Mouse (Mus musculus) forebrain, postnatal 0 days (tissue): ENCODE measurements around the gene Orc5. TPM values are rescaled to one million over a fixed set of nuclear protein-coding genes. Genes with fewer than 3 reads are reported as not detected.
A peak's percentile ranks its signal among the peaks of the same experiment; 100 is the strongest.
"Not testable (repeated sequence)": the region's sequence is repeated elsewhere in the genome, so short reads cannot be mapped to it uniquely, and the experiment has no call there.

Source experiments
- ATAC-seq: fragments of 200-750 bp; cut with Nextera tagmentation; 2 replicates; pipeline ENCODE4 v1.8.0; 2017; ENCODE audit warnings: mild to moderate bottlenecking, moderate library complexity
- DNase-seq: peaks from one replicate; pipeline ENCODE4 v3.0.0-alpha.2; 2015
- H3K27ac ChIP-seq: fragments of 300-500 bp; sonication (generic); 2 replicates; pipeline ENCODE4 v1.5.1; 2014; ENCODE audit warnings: low read depth, mild to moderate bottlenecking, antibody characterized with exemption, low read length, moderate library complexity, mixed read lengths
- H3K27me3 ChIP-seq: fragments of 300-500 bp; sonication (generic); 2 replicates; pipeline ENCODE4 v1.6.1; 2014; ENCODE audit warnings: mild to moderate bottlenecking, low read length, mixed read lengths; ENCODE audit not compliant: insufficient read depth
- H3K36me3 ChIP-seq: fragments of 300-500 bp; sonication (generic); 2 replicates; pipeline ENCODE4 v1.6.1; 2014; ENCODE audit warnings: mild to moderate bottlenecking, moderate library complexity; ENCODE audit not compliant: insufficient read depth
- H3K4me1 ChIP-seq: fragments of 300-500 bp; sonication (generic); 2 replicates; pipeline ENCODE4 v1.6.1; 2014; ENCODE audit warnings: antibody characterized with exemption; ENCODE audit not compliant: insufficient read depth
- H3K4me2 ChIP-seq: fragments of 300-500 bp; sonication (generic); 2 replicates; pipeline ENCODE4 v1.6.1; 2014; ENCODE audit warnings: low read depth, mild to moderate bottlenecking, moderate library complexity
- H3K4me3 ChIP-seq: fragments of 300-500 bp; sonication (generic); 2 replicates; pipeline ENCODE4 v1.5.1; 2014; ENCODE audit warnings: low read depth, low read length, mixed read lengths
- H3K9ac ChIP-seq: fragments of 300-500 bp; sonication (generic); 2 replicates; pipeline ENCODE4 v1.6.1; 2014; ENCODE audit warnings: mild to moderate bottlenecking
- H3K9me3 ChIP-seq: fragments of 300-500 bp; sonication (generic); 2 replicates; pipeline ENCODE4 v1.6.1; 2016; ENCODE audit warnings: low read length
- CTCF ChIP-seq: sonication (generic); IDR thresholded peaks from 2 replicates; pipeline ENCODE4 v1.5.1; 2016; ENCODE audit warnings: antibody characterized with exemption, control low read depth, low read depth
- WGBS: fragments of 180-500 bp; shearing (Covaris S2); extraction: QIAGEN DNeasy Blood & Tissue Kit; methylation state at CpG from one replicate; pipeline ENCODE4 v1.1.7; 2014; 5-methylcytosine and 5-hydroxymethylcytosine counted together
- polyA plus RNA-seq: library from polyadenylated mRNA; unstranded; fragments of >200 nt; fragmentation: Nextera tagmentation; extraction: Ambion mirVana; gene quantifications from 2 replicates; pipeline ENCODE4 v1.2.1, GENCODE M21; 2015
- total RNA-seq: library from RNA; depleted of rRNA; stranded (reverse); fragments of >200 nt; gene quantifications from 2 replicates; pipeline ENCODE4 v1.2.3, GENCODE M21; 2014

Orc5 gene
- total and polyA plus RNA-seq, 2 experiments from 2014 or later: 34.7 to 36.6 TPM

GRCm38 (mm10) chr5:22536695-22537094, 13.5 kb downstream of the Orc5 start:
- Histone ChIP-seq H3K9me3 (no peaks in the 10 kb centered on the region), H3K9ac (no peak overlapping the region), H3K4me3 (no peak overlapping the region), H3K4me1 (no peaks in the 10 kb centered on the region), H3K4me2 (no peak overlapping the region), H3K27me3 (no peaks in the 10 kb centered on the region), H3K36me3 (peaks cover 9% of the 10 kb centered on the region; the same call in 1 of the 2 replicates), H3K27ac (no peak overlapping the region)
- WGBS: 93% methylated on average over 1 of the region's 1 CpGs
- DNase-seq (no peak), ATAC-seq (no peak)
- TF ChIP-seq CTCF: no peak

- Histone ChIP-seq H3K36me3 (peaks cover 14% of the 10 kb centered on the region), H3K4me1 (no peaks in the 10 kb centered on the region), H3K9me3 (no peaks in the 10 kb centered on the region), H3K27me3 (no peaks in the 10 kb centered on the region), H3K4me2 (no peak overlapping the region), H3K4me3 (no peak overlapping the region), H3K27ac (no peak overlapping the region), H3K9ac (no peak overlapping the region)
- 46% methylated on average over 5 of the region's 5 CpGs for WGBS
- ATAC-seq (no peak), DNase-seq (peak; percentile 4)
- no peak for TF ChIP-seq CTCF
Observed at GRCm38 (mm10) chr5:22532571-22532970, 17.7 kb downstream of the Orc5 start.

- H3K4me2 ChIP-seq: no peak overlapping the region
- H3K9ac ChIP-seq: no peak overlapping the region
- no peak overlapping the region for H3K27ac ChIP-seq
- H3K9me3 ChIP-seq: no peaks in the 10 kb centered on the region
- ATAC-seq: no peak
- DNase-seq: no peak
- H3K4me3 ChIP-seq: no peak overlapping the region
- no peak for TF ChIP-seq CTCF
- H3K36me3 ChIP-seq: peaks cover 18% of the 10 kb centered on the region
- H3K27me3 ChIP-seq: no peaks in the 10 kb centered on the region
- WGBS: 75% methylated on average over 4 of the region's 4 CpGs
- no peaks in the 10 kb centered on the region for H3K4me1 ChIP-seq
Observed at GRCm38 (mm10) chr5:22522612-22523011, 27.6 kb downstream of the Orc5 start.

- Histone ChIP-seq H3K27ac (no peak overlapping the region), H3K9ac (no peak overlapping the region), H3K36me3 (peaks cover 13% of the 10 kb centered on the region), H3K4me1 (no peaks in the 10 kb centered on the region), H3K27me3 (no peaks in the 10 kb centered on the region), H3K9me3 (no peaks in the 10 kb centered on the region), H3K4me2 (no peak overlapping the region), H3K4me3 (no peak overlapping the region)
- no peak for TF ChIP-seq CTCF
- 82% methylated on average over 2 of the region's 2 CpGs for WGBS
- no peak for DNase-seq
- ATAC-seq: no peak
Observed at GRCm38 (mm10) chr5:22519708-22520107, 30.5 kb downstream of the Orc5 start.

GRCm38 (mm10) chr5:22515745-22516144, 34.5 kb downstream of the Orc5 start:
- not testable (repeated sequence) for H3K4me2 ChIP-seq, H3K9me3 ChIP-seq, H3K27ac ChIP-seq, H3K27me3 ChIP-seq, ATAC-seq, H3K9ac ChIP-seq, H3K4me1 ChIP-seq, H3K4me3 ChIP-seq
- peaks cover 13% of the 10 kb centered on the region for H3K36me3 ChIP-seq
- WGBS: 65% methylated on average over 4 of the region's 4 CpGs
- DNase-seq: peak; percentile 60
- TF ChIP-seq CTCF: peak; percentile 65

GRCm38 (mm10) chr5:22514231-22514630, 36.0 kb downstream of the Orc5 start:
- not testable (repeated sequence) for H3K9me3 ChIP-seq, H3K9ac ChIP-seq, H3K4me2 ChIP-seq, ATAC-seq, H3K36me3 ChIP-seq, H3K4me1 ChIP-seq, H3K27ac ChIP-seq, H3K27me3 ChIP-seq, DNase-seq, H3K4me3 ChIP-seq
- WGBS: no CpG with 5 or more reads among the region's 7 CpGs

GRCm38 (mm10) chr5:22512579-22512978, 37.6 kb downstream of the Orc5 start:
- ATAC-seq, H3K9ac ChIP-seq, H3K4me1 ChIP-seq, H3K4me2 ChIP-seq, H3K27me3 ChIP-seq, H3K9me3 ChIP-seq, H3K4me3 ChIP-seq, DNase-seq, H3K36me3 ChIP-seq, H3K27ac ChIP-seq: not testable (repeated sequence)
- WGBS: no CpG with 5 or more reads among the region's 5 CpGs

- no peaks in the 10 kb centered on the region for H3K27me3 ChIP-seq
- no peak overlapping the region for H3K27ac ChIP-seq
- DNase-seq (peak; percentile 78), ATAC-seq (peak; percentile 50; the same call in 1 of the 2 replicates)
- peak; percentile 81 for TF ChIP-seq CTCF
- H3K9ac ChIP-seq: no peak overlapping the region
- no peak overlapping the region for H3K4me3 ChIP-seq
- peaks cover 5% of the 10 kb centered on the region; the same call in 1 of the 2 replicates for H3K36me3 ChIP-seq
- no peaks in the 10 kb centered on the region for H3K9me3 ChIP-seq
- no peak overlapping the region for H3K4me2 ChIP-seq
- H3K4me1 ChIP-seq: no peaks in the 10 kb centered on the region
- WGBS: 70% methylated on average over 8 of the region's 8 CpGs
Observed at GRCm38 (mm10) chr5:22511824-22512223, 38.4 kb downstream of the Orc5 start.
